Mouse (Mus musculus): ENCODE measurements at regions not wholly inside any gene's neighbourhood (a gene's known extent, or its start where the extent isn't known, plus 50 kb on each side); places are given as distances from the start of the nearest gene placed in this dataset.
"Not testable (repeated sequence)": the region's sequence is repeated elsewhere in the genome, so short reads cannot be mapped to it uniquely, and the experiment has no call there.

- no peak overlapping the region for H3K27ac ChIP-seq
- no peak overlapping the region for H3K4me2 ChIP-seq (replicated peaks)
- H3K9me3 ChIP-seq: no peaks in the 10 kb centered on the region
- H3K4me1 ChIP-seq (replicated peaks): no peaks in the 10 kb centered on the region
- no peak overlapping the region for H3K4me3 ChIP-seq (replicated peaks)
- no peak for ATAC-seq
- no peaks in the 10 kb centered on the region for H3K36me3 ChIP-seq
- 72% methylated on average over 3 of the region's 3 CpGs for WGBS
- H3K9ac ChIP-seq: no peak overlapping the region
- H3K27me3 ChIP-seq (replicated peaks): no peaks in the 10 kb centered on the region
Observed at GRCm38 (mm10) chr6:117709212-117709611, 131.8 kb upstream of the Zfp637 start.

- Histone ChIP-seq H3K27ac (no peak overlapping the region), H3K9me3 (no peaks in the 10 kb centered on the region), H3K4me1 (replicated peaks) (no peaks in the 10 kb centered on the region), H3K36me3 (no peaks in the 10 kb centered on the region), H3K9ac (no peak overlapping the region), H3K4me2 (replicated peaks) (no peak overlapping the region), H3K27me3 (replicated peaks) (no peaks in the 10 kb centered on the region), H3K4me3 (replicated peaks) (no peak overlapping the region)
- 66% methylated on average over 6 of the region's 6 CpGs for WGBS
- ATAC-seq: no peak
Observed at GRCm38 (mm10) chr6:117715056-117715777, 125.8 kb upstream of the Zfp637 start.

- H3K4me2 ChIP-seq (replicated peaks); H3K9ac ChIP-seq; H3K36me3 ChIP-seq; H3K9me3 ChIP-seq; H3K4me1 ChIP-seq (replicated peaks); H3K27ac ChIP-seq; H3K27me3 ChIP-seq (replicated peaks); ATAC-seq; H3K4me3 ChIP-seq (replicated peaks): not testable (repeated sequence)
- WGBS: 94% methylated on average over 8 of the region's 40 CpGs
Observed at GRCm38 (mm10) chr6:117716422-117716821, 124.6 kb upstream of the Zfp637 start.

GRCm38 (mm10) chr6:117752338-117752737, 88.6 kb upstream of the Zfp637 start:
- not testable (repeated sequence) for H3K9me3 ChIP-seq; H3K4me1 ChIP-seq (replicated peaks); H3K27ac ChIP-seq; H3K4me3 ChIP-seq (replicated peaks); H3K27me3 ChIP-seq (replicated peaks); H3K36me3 ChIP-seq; H3K9ac ChIP-seq; ATAC-seq; H3K4me2 ChIP-seq (replicated peaks)

GRCm38 (mm10) chr6:117755682-117756081, 85.3 kb upstream of the Zfp637 start:
- ATAC-seq; H3K4me1 ChIP-seq (replicated peaks); H3K4me3 ChIP-seq (replicated peaks); H3K9me3 ChIP-seq; H3K36me3 ChIP-seq; H3K27me3 ChIP-seq (replicated peaks); H3K27ac ChIP-seq; H3K4me2 ChIP-seq (replicated peaks); H3K9ac ChIP-seq: not testable (repeated sequence)
- WGBS: 85% methylated on average over 2 of the region's 2 CpGs

- Histone ChIP-seq H3K27me3 (replicated peaks) (no peaks in the 10 kb centered on the region), H3K4me3 (replicated peaks) (no peak overlapping the region), H3K9me3 (no peaks in the 10 kb centered on the region), H3K4me1 (replicated peaks) (no peaks in the 10 kb centered on the region), H3K36me3 (no peaks in the 10 kb centered on the region), H3K9ac (no peak overlapping the region), H3K27ac (no peak overlapping the region), H3K4me2 (replicated peaks) (no peak overlapping the region)
- WGBS: 70% methylated on average over 9 of the region's 9 CpGs
- no peak for ATAC-seq
Observed at GRCm38 (mm10) chr6:117756176-117756575, 84.8 kb upstream of the Zfp637 start.

- not testable (repeated sequence) for H3K27me3 ChIP-seq (replicated peaks); H3K9me3 ChIP-seq; H3K4me2 ChIP-seq (replicated peaks); ATAC-seq; H3K36me3 ChIP-seq; H3K9ac ChIP-seq; H3K27ac ChIP-seq; H3K4me3 ChIP-seq (replicated peaks); H3K4me1 ChIP-seq (replicated peaks)
- 8% methylated on average over 6 of the region's 6 CpGs for WGBS
Observed at GRCm38 (mm10) chr6:117758516-117758915, 82.5 kb upstream of the Zfp637 start.

- Histone ChIP-seq H3K4me3 (replicated peaks) (no peak overlapping the region), H3K4me2 (replicated peaks) (no peak overlapping the region), H3K9me3 (no peaks in the 10 kb centered on the region), H3K4me1 (replicated peaks) (no peaks in the 10 kb centered on the region), H3K9ac (no peak overlapping the region), H3K27me3 (replicated peaks) (no peaks in the 10 kb centered on the region), H3K27ac (no peak overlapping the region), H3K36me3 (no peaks in the 10 kb centered on the region)
- WGBS: 75% methylated on average over 7 of the region's 7 CpGs
- ATAC-seq: no peak
Observed at GRCm38 (mm10) chr6:117771506-117771905, 69.5 kb upstream of the Zfp637 start.

- ATAC-seq: no peak
- Histone ChIP-seq H3K27me3 (replicated peaks) (no peaks in the 10 kb centered on the region), H3K27ac (no peak overlapping the region), H3K4me1 (replicated peaks) (no peaks in the 10 kb centered on the region), H3K9ac (no peak overlapping the region), H3K36me3 (no peaks in the 10 kb centered on the region), H3K9me3 (no peaks in the 10 kb centered on the region), H3K4me2 (replicated peaks) (no peak overlapping the region), H3K4me3 (replicated peaks) (no peak overlapping the region)
Observed at GRCm38 (mm10) chr6:117772396-117772795, 68.6 kb upstream of the Zfp637 start.

GRCm38 (mm10) chr6:117775304-117776050, 65.5 kb upstream of the Zfp637 start:
- Histone ChIP-seq H3K4me3 (replicated peaks) (no peak overlapping the region), H3K36me3 (no peaks in the 10 kb centered on the region), H3K27ac (no peak overlapping the region), H3K27me3 (replicated peaks) (no peaks in the 10 kb centered on the region), H3K4me2 (replicated peaks) (no peak overlapping the region), H3K9ac (no peak overlapping the region), H3K9me3 (no peaks in the 10 kb centered on the region), H3K4me1 (replicated peaks) (no peaks in the 10 kb centered on the region)
- 55% methylated on average over 11 of the region's 11 CpGs for WGBS
- no peak for ATAC-seq

- Histone ChIP-seq H3K9ac (no peak overlapping the region), H3K27ac (no peak overlapping the region), H3K4me3 (replicated peaks) (no peak overlapping the region), H3K27me3 (replicated peaks) (no peaks in the 10 kb centered on the region), H3K4me1 (replicated peaks) (no peaks in the 10 kb centered on the region), H3K4me2 (replicated peaks) (no peak overlapping the region), H3K9me3 (no peaks in the 10 kb centered on the region), H3K36me3 (no peaks in the 10 kb centered on the region)
- 62% methylated on average over 2 of the region's 2 CpGs for WGBS
- ATAC-seq: no peak
Observed at GRCm38 (mm10) chr6:117778027-117778426, 63.0 kb upstream of the Zfp637 start.

GRCm38 (mm10) chr6:117778481-117778880, 62.5 kb upstream of the Zfp637 start:
- Histone ChIP-seq H3K4me3 (replicated peaks) (no peak overlapping the region), H3K36me3 (no peaks in the 10 kb centered on the region), H3K4me1 (replicated peaks) (no peaks in the 10 kb centered on the region), H3K27ac (no peak overlapping the region), H3K9me3 (no peaks in the 10 kb centered on the region), H3K4me2 (replicated peaks) (no peak overlapping the region), H3K27me3 (replicated peaks) (no peaks in the 10 kb centered on the region), H3K9ac (no peak overlapping the region)
- 52% methylated on average over 8 of the region's 8 CpGs for WGBS
- no peak for ATAC-seq

GRCm38 (mm10) chr6:117779020-117779419, 62.0 kb upstream of the Zfp637 start:
- Histone ChIP-seq H3K4me1 (replicated peaks) (no peaks in the 10 kb centered on the region), H3K9ac (no peak overlapping the region), H3K27ac (no peak overlapping the region), H3K27me3 (replicated peaks) (no peaks in the 10 kb centered on the region), H3K36me3 (no peaks in the 10 kb centered on the region), H3K9me3 (no peaks in the 10 kb centered on the region), H3K4me3 (replicated peaks) (no peak overlapping the region), H3K4me2 (replicated peaks) (no peak overlapping the region)
- 77% methylated on average over 7 of the region's 7 CpGs for WGBS
- ATAC-seq: no peak
